Mouse (Mus musculus) lung, postnatal 0 days (tissue): Measurements from ENCODE around the gene Flot1.

Source experiments
- CTCF ChIP-seq: IDR thresholded peaks from 2 replicates; pipeline ENCODE4 v1.5.1; 2016; ENCODE audit warnings: antibody characterized with exemption, mild to moderate bottlenecking
- EP300 ChIP-seq: IDR thresholded peaks from 2 replicates; pipeline ENCODE4 v1.6.1; 2016; ENCODE audit warnings: antibody characterized with exemption, mild to moderate bottlenecking, control low read depth

GRCm38 (mm10) chr17:35787493-35787892 is 35.5 kb upstream of the Flot1 start:
- TF ChIP-seq CTCF (no peak), EP300 (no peak)
